Mouse (Mus musculus) kidney, postnatal 25 days (tissue): Measurements from ENCODE around the gene Tufm.

Source experiments
- DNase-seq, 2 experiments: peaks; one replicate each; pipeline ENCODE4 v3.0.0; 2021; ENCODE audit warnings: mixed read lengths in 2 of 2

The Tufm gene

DNA sequence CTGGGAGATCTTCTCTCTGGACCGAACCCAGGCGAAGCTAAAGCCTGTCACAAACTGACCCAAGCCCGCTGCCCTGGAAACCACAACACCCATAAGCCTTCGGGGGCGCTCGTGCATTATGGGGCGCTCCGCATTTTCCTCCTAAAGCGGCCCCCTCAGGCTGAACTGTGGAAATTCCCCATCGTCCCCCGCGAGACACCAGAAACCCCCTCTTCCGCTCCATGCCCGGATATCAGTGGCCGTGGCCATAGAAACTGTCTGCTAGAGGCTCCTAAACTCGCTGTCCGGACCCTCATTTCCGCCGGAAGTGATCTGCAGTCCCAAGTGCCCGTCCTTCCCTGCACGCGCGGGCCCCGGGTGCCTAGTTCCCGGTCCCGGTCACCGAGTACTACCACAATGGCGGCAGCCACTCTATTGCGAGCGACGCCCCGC is at the start of gene Tufm:
Gene Tufm (plus strand): TSS at position 310 of the 432 bp plus-strand sequence.
- peak; percentile 97 to 99 for DNase-seq

DNA sequence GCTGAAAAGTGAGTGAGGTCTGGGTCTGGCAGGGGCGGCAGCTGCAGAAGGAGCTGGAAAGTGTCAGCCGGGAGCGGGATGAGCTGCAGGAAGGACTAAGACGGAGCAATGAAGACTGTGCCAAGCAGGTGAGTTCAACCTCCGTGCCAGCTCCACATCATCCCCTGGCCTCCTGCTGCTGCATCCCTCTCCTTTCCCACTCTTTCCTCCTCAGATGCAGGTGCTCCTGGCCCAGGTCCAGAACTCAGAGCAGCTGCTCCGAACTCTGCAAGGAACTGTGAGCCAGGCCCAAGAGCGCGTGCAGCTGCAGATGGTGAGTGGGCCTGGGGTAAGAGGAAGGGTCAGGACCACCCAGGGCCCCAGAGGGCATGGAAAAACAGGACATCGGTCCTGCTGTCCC is 47.0 kb upstream of the Tufm start:
- DNase-seq, result no peak

DNA sequence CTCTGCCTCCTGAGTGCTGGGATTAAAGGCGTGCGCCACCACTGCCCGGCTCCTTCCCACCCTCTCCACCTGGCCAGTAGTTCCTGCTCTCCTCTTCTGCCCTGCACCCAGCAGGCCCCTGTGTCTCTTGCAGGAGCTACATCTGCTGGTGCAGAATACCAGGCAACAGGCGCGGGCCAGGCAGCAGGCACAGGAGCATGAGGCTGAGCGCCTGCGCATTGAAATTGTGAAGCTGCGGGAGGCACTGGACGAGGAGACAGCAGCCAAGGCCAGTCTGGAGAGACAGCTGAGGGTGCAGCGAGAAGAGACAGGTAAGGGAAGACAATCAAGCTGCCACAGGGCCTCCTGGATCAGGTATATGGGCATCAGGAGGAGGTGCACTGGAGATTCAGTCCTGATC is 43.2 kb upstream of the Tufm start:
- DNase-seq, result no peak

DNA sequence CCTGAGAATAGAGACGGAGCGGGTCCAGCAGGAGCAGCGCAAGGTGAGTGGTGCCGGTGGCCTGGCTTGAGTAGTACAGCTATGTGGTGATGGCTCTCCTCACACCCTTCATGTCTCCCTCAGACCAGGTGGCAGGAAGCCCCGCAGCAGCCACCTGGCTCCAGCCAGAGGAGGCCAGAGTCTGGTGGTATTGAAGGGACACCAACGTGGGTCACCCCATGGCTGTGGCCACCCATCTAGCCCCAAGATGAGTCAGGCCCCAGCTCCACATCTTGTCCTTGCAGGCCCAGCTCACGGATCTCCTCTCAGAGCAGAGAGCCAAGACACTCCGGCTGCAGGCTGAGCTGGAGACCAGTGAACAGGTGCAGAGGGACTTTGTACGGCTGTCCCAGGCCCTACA is 42.6 kb upstream of the Tufm start:
- no peak for DNase-seq

DNA sequence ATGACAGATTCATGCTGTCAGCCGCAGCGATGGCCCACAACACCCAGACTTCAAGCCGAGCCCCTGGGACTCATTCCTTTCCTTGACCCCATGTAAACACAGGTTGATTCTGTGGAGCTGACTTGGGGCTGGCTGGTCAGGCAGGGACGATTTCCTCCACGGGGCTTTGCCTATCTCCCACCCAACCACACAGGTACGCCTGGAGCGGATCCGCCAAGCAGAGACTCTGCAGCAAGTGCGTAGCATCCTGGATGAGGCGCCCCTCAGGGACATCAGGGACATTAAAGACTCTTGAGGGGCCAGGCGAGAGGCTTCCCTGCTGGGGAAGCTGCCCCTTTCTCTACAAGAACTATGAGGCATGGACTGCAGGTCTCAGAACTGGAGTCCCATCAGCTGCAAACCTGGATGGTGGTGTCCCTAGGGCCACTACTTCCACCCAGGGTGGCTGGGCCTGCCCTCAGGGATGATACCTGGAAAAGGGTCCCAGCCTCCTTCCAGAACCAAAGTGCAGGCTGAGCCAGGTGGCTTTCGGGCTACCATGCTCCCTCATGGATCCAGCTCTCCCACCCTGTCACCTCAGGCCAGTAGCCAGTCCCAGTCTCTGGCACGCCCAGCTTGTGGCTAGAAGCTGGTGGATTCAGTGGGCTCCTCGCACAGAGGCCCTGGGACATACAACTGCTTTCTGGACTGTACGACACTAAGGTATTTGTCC is 41.9 kb upstream of the Tufm start:
- DNase-seq, result no peak

DNA sequence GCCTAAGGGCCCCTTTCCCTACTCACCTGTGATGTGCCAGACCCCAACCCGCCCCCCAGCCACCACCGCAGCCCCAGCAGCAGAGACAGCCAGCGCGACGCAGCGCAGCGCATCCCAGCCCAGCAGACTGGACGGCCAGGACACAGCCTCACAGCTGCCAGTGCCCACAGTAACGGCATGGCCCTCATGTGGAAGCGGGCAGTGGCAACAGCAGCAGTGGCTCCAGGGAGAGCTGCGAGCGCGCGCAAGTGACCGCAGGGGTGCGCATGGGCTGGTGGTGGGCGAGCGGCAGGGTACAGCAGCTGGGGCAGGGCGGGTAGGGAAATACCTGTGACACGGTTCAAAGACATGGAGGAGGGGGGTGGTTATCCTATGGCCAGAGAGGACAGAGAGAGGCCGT is 40.9 kb upstream of the Tufm start:
- no peak for DNase-seq

DNA sequence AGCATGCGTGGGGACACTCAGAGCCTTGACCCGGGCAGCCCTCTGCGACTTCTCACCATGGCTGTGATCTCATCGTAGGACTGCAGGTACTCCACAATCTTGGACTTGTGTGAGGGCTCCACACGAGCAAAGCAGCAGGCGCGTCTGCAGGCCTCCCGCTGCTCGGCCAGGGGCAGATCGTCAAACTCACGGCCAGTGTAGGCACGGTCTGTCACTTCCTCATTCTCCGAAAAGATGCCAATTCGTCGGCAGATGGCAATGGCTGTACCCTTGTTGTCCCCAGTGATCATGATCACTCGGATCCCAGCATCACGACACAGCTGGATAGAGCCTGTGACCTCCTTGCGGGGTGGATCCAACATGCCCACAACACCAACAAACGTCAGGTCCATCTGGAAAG is 38.7 kb upstream of the Tufm start:
- no peak for DNase-seq

DNA sequence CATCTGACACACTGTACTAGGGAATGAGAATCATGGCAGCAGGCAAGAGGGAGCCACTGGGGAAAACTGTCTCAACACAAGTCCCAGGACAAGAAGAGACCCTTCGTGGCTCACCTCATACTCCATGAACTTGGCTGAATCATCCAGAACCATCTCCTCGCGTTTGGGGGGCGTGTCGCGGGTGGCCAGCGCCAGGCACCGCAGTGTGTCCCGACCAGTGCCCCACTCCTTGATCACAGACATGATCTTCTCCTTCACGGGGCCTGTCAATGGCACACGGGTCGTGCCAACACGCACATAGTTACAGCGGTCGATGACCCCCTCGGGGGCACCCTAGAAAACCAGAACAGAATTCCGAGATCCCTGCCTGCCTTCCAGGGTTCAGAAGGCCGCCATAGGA is 37.2 kb upstream of the Tufm start:
- DNase-seq, result no peak

DNA sequence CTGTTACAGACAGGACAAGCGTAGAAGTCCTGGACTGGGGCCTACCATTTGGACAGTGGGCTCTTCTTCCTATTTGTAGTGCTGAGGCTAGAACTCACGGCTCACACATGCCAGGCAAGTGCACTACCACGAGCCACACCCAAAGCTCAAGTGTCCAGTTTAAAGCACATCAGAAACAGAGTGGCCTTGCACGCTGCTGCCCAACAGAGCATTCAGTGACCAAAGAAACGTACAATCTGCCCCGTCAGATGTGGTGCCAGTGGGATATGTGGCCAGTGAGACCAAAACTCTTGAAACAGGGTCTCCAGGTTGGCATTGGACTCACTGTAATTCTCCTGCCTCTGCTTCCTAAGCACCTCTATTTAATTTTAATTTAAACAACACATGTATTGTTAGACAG is 36.5 kb upstream of the Tufm start:
- DNase-seq, result no peak

DNA sequence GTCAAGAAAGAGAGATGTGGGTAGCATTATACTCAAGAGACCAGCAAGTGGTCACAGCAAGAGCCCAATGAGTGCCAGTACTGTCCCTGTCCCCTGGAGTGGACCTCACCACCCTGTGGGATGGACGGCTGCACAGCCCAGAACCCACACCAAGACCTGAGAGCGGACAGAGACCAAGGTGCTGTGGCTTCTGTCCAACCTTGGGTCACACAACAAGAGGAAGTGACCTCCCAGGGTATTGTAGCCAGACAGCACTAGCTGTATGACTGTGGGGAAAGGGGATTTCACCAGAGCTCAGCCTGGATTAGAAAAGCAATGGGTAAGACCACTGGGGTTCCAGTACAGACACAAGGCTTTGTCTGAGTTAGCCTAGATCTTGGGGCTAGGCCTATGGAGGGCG is 34.9 kb upstream of the Tufm start:
- no peak for DNase-seq

DNA sequence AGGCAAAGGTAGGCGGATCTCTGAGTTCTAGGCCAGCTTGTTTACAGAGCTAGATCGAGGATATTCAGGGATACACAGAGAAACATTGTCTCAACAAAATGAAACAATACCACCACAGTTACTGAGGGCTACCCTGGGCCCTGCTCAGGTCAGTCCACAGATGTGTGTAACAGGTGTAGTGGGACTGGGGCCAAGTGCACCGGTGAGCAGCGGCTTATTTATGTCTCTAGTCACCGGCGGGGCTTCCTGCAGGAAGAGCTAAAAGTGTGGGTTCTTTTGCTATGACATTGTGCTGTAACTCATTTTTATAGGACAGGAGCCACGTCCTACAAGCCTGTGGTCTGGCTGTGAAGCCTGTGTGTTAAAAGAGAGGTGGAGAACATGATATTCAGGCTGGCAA is 33.3 kb upstream of the Tufm start:
- DNase-seq, result no peak

DNA sequence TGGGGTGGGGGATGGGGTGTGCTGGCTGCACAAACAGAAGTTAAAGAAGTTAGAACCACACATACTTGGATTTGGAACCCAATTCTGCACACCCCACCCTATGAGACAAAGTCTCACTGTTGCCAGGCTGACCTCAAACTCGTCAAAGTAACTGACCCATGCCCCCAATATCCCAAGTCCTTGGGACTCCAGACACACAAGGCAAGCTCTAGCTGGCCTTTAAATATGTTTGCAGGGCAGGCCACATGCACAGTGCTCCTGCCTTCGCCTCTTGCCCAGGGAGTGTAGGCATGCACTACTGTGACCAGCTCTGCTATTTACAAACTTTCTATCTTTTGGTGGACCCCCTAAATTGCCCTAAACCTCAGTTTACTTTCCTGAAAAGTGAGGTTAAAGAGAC is 31.9 kb upstream of the Tufm start:
- DNase-seq, result no peak

DNA sequence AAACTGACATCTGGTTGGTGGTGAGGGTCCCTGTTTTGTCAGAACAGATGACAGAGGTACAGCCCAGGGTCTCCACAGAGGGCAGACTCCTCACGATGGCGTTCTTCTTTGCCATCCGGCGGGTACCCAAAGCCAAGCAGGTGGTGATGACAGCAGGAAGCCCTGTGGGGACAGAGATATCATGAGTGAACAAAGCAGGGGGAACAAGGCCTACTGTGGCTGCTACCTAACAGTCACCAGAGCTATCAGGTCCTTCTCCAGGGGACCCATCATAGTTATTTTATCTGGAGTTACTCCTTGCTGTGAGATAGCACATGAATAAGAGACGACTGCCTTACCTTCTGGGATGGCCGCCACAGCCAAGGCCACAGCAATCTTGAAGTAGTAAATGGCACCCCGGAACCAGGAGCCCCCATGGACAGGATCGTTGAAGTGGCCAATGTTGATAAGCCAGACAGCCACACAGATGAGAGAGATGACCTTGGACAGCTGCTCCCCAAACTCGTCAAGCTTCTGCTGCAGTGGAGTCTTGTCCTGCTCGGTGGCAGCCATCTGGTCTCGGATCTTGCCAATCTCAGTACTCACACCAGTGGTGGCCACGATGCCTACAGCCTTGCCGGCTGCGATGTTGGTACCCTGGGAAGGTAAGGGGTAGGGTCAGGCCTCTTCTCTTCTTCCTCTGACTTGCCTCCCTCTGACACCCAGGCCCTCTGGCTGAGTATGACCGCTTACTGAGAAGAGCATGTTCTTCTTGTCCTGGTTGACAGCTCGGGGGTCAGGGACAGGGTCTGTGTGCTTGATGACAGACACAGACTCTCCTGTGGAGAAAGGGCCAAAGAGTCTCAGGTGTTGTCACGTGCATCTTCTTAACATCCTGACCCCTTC is 30.5 kb upstream of the Tufm start:
- no peak for DNase-seq

DNA sequence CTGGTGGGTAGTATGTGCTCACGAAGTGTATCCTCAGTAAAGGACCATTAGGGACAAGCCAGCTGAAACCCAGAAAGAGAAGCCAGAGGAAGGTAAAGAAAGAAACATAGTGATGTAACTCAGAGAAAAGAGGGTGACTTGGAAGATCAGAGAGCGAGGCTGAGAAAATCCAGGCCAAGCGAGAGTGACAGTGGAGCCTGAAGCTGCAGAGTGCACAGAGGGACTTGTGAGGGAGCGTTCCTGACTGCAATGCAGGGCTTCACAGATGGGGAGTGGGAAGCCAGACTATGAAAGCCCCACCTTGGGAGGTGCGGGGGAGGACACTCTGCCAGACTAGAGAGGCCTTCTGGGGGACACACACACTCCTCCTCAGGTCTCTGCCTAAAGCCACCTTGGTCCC is 28.9 kb upstream of the Tufm start:
- DNase-seq, result no peak

DNA sequence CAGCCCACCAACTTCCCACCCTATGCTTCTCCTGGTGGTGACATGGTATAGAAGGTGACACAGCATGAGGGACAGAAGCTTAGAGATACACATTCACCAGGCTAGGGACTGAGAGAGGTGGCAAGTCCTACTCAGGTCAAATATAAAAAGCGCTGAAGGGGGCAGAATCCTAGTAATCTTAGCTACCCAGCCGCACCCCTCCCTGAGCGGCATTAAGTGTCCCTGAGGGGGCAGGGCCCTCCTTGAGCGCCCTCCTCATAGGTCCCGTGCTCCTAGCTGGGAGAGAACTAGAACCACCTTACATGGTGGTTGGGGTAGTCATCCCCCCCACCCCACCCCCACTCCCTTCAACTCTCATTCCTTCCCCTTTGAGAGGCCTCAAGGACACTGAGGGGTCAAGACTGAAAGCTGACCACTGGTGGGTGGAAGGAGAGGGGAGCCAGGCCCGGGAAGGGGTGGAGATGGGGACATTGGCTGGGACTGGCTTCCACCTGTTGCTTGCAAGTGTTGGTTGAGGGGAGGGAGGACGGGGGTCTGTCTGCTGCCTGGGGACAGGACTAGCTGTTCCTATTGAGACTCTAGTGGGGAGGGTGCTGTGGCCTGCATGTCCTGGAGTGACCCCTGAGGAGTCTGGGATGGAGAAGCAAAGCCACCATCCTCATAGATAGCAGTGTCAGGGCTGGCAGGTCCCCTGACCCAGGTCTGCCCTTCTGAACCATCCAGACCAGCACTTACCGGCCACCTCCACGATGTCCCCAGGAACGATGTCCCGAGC is 28.1 kb upstream of the Tufm start:
- DNase-seq, result no peak

DNA sequence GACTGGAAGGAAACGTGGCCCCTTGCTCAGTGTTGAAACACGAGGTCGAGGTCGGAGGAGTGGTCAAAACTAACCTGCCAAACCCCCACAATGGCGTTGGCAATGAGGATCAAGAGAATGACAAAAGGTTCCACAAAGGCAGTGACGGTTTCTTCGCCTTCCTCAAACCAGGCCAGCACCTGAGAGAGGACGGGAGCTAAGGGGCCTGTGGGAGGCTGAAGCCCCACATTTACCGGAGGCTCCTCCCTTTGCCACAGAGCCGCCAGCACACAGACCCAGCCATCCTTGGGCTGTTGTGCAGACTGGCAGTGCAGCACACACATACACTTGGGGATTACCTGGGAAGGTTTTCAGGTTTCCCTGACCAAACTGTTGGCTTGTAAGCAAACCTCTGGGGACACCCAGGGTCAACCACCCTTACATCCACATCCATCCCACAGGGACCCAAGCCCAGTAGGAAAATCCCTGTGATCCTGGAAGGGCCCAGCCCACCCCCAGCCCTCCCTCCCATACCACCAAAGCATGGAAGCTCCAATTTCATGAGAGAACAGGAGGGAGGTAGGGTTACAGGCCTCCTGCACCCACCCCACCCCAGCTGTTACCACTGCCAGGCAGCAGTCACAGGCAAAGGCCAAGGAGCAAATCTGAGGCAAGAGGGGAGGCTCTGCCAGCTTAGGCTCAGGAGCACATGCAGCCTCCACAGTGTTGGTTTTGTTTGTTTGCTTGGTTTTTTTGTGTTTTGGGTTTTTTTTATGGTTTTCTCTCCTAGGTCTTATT is 26.4 kb upstream of the Tufm start:
- no peak for DNase-seq

DNA sequence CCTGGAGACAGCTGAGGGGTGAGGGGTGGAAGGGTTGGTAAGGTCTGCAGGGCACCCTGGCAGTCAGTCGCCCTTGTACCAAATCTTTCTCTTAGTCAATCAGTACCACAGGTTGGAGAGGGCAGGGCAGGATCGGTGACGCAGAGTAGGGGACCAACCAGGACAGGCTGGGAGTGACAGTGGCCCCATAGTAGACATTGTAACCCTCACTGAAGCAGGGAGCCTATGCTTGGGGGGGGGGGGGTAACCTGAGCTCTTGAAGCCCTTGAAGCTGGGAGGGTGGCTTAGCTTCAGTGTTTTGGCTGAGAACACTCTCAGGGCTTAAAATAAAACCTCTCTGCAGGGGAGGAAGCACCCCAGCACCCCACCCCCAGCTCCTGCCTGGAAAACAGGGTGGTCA is 25.5 kb upstream of the Tufm start:
- no peak for DNase-seq

DNA sequence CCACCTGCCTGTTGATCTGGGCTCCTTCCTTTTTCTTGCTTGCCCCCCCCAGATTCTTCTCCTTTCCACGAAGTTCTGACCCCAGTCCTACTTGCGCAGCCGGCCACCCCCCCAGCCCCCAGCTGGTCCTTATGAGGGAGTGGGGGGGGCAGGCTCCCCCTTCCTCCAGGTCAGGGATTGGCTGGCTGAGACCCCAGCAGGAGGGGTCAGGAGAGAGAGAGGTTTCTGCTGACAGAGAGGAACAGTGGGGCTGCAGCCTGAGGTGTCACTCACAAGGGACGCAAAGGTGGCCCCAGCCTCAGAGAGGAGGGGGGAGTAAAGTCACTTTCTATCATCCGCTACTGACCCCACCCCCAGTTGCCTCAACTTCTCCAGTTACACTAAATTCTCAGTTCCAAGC is 24.2 kb upstream of the Tufm start, which contains the start of gene Atp2a1:
Gene Atp2a1 (minus strand): TSS at position 105 of the 400 bp plus-strand sequence.
- DNase-seq, result no peak

DNA sequence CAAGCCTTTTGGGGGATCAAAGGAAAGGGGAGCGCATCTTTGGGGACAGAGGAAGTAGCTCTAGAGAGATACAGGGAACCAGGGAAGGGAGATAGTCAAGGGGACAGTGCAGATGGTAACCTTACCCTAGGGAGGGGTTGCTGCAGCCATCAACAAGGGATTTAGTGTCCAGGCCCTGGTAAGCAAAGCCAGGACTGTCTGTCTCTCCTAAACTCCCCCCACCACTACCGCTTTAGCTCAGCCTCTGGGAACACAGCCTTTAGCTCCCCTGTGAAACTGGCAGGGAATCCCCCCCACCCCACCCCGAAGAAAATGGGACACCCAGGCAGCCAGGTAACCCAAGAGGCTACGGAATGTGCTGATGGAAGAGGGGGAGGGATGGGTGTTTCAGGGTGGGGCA is 23.6 kb upstream of the Tufm start:
- DNase-seq, result no peak

DNA sequence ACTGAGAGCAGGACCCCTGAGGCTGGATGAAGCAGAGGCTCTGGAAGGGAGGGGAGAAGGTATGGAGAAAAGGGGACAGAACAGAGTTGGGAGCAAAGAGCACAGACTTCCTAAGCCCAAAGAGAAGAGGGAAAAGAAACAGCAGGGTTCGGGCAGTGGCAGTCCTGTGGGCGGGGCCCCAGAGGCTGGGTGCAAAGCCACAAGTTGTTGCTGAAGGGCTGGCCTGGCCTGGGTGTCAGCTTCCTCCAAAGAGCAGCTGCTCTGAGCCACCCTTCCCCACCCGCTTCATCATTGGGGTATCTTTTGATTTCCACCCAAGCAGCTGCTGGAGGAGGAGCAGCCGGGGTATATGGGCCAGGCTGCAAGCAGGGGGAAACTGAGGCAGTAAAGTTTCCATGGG is 23.0 kb upstream of the Tufm start:
- DNase-seq, result no peak

DNA sequence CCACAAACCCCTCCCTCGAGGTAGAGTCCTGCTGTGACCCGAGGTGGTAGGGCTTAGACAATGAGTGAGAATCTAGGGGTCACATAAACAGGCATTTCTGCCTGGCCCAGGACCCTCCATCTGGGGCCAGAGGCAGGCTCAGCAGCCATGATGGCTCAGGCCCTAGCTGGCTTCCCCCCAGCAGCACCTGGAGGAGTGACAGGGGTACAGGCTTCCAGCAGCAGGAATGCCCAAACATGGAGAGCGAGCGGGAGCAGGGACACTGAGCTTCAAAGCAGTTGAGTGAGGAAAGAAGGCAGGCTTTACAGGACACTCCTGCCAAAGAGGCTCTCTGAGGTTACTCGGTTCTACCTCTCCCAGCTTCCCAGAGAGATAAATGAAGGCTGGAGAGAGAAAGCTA is 22.3 kb upstream of the Tufm start:
- no peak for DNase-seq

DNA sequence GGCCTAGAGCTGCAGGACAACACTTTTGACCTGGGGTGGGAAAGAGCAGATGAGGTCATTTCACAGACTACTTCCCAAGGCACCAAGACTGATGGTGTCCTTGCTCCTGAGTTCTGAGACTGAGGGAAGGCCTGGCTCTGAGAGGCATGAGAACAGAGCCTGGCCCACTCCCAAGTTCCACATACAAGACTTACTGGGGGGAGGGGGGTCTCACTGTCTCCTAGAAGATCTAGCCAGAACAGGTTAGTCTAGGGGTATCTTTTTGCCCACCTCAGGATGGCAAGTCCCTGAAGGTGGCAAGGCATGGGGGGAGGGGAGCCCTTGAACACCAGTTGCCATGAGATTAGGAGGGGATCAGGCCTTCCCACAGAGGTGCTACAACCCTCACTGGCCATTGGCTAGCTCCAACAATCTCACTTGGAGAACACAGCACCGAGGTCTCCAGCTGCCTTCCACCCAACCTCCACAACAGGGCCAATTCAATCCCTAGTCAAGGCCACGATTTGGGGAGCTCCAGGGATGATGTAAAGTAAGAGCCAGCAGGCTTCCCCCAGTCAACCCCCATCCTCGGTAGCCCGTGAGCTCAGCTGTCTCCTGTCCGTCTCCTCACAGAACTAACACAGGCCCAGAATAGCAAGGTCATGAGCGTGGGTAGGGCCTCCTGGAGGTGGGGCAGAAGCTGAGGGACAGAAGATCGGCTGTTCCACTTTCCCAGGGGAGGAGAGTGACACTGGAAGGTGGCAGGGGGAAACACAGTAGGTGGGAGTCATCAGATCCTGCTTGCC is 21.7 kb upstream of the Tufm start:
- no peak for DNase-seq
